Mouse (Mus musculus): ENCODE measurements around the gene Kng1. TPM values are rescaled to one million over a fixed set of nuclear protein-coding genes. Genes with fewer than 3 reads are reported as not detected.
A peak's percentile ranks its signal among the peaks of the same experiment; 100 is the strongest.
"Not testable (repeated sequence)": the region's sequence is repeated elsewhere in the genome, so short reads cannot be mapped to it uniquely, and the experiment has no call there.

Gene Kng1
- not detected for total RNA-seq (2021)
- long read RNA-seq, experiment 1: 0 reads
- long read RNA-seq, experiment 2: 0 reads

DNA sequence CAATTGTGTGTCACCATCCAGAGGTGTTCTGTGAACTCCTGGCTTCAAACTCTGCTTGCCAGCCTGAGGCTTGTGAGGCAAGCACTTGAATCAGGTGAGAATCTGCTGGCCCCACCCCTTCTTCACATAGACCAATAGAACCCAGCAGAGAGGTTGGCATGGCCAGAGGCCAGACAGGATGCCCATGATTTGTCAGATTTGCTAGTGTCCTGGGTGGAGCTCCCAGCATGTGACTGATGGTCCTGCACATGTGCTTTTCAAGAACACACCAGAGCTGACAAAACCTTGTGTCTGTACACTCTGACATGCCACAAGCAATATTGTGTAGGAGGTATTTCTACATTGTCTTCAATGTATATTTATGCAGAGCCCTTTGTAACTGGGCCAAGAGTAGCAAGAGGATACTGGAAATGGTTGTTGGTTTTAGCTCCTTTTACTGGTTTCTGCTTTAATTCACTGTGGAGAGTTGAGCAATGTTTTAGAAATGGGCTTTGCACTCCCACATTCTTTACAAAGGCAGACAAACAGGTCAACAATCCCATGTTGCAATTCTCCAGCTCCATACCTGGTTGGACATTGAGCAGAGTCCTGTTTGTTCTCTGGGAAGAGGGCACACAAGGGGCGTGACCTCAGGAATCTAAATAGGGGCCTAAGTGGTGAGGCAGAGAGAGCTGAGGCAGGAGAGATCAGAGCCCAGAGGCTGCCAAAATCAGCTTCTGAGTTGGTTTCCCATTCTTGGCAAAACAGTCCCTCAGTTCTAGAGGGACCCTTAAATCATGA, at the start of gene Kng1:
Gene Kng1 (plus strand): TSS at position 198 of the 780 bp plus-strand sequence.
- DNase-seq (ENCODE audit: low spot score in 2 of 2): not testable (repeated sequence)

DNA sequence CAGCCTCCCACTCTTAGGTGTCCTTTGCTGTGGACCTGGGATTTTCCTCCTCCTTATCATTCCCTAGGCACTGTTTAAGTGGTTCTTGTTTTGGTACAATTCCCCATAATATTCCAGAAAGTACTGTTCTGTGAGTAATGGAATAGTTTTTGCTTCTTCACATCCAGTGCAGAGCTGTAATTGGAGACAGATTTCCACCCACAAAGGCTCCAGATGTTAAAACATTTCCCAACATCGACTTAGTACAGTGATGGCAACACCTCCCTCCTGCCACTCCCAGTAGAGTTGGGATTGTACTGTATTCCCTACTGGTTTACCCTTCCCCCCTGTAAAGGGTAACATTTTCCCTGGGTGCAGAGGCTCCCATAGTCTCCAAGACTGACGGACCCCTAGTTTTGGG, 43.9 kb upstream of the Kng1 start:
- DNase-seq (ENCODE audit: low spot score in 2 of 2): not testable (repeated sequence)

DNA sequence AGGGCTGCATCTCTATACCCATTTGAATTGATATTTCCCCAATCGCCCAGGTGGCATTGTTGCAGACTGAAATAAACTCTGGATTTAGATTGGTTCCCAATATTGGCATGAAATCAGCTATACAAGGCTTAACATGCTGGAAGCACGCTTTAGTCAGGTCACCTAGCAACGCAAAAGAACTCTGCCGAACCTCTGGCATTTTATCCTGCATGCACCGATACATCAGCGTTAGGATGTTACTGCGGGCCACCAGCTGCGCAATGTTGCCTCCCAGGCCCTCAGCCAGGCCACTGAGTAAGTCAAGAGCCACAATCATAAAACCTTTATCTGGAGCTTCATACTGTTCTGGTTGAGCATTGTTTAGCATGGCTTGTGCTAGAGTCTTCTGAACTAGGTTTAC, 43.0 kb upstream of the Kng1 start:
- DNase-seq (ENCODE audit: low spot score in 2 of 2): peak; percentile 8 to 16

DNA sequence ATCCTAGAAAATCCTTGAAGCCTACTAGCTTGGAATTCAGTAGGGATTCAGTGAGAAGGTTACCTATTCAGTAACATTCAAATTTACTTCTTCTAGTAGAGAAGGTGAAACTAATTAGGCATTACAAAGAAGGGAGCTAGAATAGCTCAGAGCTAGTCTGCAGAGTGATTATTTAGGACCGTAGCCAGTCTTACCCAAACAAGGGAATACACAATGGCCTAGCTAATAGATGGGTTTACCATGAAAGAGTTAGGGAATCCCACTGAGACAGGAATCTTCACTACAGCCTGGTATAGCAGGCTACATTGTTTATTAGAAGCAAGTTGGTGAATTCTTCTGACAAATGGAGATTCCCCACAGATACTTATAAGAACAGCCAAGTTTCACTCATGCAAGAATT, 37.1 kb upstream of the Kng1 start:
- not testable (repeated sequence) for DNase-seq (ENCODE audit: low spot score in 2 of 2)

DNA sequence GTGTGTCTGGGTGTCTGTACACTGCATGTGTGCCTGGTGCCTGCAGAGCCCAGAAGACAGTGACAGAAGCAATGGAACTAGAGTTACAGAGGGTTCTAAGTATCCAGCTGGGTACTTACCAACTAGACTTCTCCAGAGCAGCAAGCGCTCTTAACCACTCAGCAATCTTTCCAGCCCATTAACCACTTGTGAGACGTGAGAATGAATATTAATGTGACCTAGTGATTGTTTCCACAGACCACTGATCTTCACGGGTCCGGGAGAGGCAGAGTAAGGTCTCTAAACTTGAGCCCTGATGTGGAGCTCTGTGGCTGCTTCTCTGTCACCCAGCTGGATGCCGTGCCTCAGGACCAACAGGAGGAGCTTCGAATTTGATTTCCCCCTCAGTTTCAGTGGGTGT, 32.6 kb upstream of the Kng1 start:
- no peak for DNase-seq (ENCODE audit: low spot score in 2 of 2)

DNA sequence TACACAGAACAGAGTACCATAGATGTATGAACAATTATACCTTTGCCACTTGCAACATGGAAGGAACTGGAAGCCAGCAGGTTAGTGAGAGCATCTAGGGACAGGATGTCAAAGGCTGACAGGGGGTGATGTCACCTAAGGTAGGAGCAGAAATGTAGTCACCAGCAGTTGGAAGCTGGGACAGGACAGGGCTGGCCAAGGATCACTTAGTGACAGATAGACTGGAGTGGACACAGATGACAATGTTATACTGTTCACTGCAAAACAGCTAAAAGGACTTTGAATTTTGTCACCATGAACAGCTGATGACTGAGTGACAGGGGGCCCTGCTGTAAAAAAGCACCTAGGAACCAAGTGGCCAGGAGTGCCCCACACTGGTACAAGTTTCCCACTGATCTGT, 31.1 kb upstream of the Kng1 start:
- no peak for DNase-seq (ENCODE audit: low spot score in 2 of 2)

DNA sequence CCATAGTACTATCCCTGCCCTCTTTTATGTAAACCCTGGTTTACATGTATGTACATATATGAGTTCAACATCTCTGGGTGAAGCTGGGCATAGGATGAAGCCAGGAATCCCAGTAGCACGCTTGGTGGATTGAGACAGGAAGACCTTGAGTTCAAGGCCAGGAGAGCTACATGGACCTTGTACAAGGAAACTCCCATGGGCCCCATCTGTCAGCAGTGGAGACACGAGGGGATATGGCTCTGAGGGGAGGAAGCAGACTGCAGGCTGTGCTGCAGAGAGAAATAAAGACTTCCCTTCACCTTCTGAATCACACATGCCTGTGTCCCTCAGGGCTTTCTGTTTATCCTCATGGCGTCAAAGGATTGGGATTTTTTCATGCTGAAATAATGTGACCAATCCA, 30.3 kb upstream of the Kng1 start:
- not testable (repeated sequence) for DNase-seq (ENCODE audit: low spot score in 2 of 2)

DNA sequence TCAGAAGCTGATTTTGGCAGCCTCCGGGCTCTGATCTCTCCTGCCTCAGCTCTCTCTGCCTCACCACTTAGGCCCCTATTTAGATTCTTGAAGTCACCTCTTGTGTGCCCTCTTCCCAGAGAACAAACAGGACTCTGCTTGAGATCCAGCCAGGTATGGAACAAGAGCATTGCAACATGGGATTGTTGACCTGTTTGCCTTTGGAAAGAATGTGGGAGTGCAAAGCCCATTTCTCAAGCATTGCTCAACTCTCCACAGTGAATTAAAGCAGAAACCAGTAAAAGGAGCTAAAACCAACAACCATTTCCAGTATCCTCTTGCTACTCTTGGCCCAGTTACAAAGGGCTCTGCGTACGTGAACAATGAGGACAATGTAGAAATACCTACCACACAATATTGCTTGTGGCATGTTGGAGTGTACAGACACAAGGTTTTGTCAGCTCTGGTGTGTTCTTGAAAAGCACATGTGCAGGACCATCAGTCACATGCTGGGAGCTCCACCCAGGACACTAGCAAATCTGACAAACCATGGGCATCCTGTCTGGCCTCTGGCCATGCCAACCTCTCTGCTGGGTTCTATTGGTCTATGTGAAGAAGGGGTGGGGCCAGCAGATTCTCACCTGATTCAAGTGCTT, 28.6 kb upstream of the Kng1 start, which contains the start of gene Kng2:
Gene Kng2 (minus strand): TSS at position 517 of the 635 bp plus-strand sequence.
- DNase-seq (ENCODE audit: low spot score in 2 of 2): not testable (repeated sequence)

DNA sequence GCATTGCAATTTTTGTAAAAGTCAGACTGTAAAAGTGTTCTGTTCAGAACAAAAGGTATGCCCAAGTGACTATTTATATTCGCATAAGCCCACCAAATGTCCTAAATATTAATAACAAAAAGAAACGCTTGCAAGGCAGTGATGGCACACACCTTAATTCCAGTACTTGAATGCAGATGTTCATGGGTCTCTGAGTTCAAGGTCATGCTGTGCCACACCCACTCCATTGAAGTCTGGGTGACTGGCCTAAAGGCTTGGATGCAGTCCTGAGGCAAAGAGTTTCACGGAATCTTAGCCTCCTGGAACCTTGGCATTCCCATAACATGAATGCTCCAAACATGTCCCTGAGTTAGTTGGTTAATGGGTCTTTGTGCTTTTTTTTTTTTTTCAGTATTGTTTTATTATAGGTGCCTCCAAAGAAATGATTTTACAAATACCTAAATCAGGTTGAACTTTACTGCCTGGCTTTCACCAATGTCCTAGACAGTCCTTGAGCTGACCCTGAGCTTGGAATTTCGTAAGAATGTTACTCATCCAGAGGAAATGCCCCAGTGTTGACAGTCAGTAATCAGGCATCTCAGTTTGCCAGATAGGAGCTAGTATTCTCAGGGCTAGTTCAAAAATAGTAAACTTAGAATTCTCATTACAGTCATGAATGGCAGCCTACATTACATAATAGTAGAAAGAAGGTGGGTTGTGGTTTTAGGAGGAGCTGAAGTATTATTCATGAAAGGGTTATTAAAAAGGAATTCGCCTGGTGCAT, 26.8 kb upstream of the Kng1 start:
- DNase-seq (ENCODE audit: low spot score in 2 of 2): no peak

DNA sequence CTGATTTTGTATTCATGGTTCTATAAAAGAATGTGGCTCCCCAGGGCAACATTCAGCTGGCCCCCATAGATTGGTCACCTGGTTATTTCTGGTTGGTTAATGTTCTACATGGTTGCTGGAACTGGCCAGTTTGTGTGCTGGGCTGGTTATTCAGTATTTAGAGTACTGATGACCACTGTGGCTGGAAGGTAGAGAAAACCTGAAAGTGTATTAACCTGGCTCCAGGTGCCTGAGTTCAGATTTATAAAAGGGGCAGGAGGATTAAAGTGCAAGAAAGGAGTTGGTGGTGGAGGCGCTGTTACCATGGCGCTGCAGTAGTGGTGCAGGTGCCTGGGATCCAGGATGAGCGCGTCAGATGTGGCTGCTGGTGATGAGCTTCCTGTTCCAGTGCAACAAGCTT, 24.0 kb upstream of the Kng1 start:
- no peak for DNase-seq (ENCODE audit: low spot score in 2 of 2)

DNA sequence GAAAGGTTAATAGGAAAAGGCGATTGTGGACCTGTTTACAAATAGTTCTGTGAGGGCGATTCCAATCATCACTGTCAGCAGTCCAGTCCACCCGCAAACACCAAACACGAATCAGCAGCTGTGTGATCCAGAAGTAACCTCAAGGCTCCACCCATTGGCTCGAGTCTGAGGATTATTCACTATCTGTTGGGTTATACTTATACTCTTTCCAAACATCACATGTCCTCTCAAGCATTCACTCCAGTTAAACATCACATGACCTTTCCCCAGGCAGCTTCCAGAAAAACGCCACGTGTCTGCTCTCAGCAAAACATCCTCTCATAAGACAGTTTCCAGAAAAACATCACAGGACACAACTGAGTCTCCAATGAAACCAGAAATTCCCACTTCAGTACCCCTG, 19.9 kb upstream of the Kng1 start:
- no peak for DNase-seq (ENCODE audit: low spot score in 2 of 2)

DNA sequence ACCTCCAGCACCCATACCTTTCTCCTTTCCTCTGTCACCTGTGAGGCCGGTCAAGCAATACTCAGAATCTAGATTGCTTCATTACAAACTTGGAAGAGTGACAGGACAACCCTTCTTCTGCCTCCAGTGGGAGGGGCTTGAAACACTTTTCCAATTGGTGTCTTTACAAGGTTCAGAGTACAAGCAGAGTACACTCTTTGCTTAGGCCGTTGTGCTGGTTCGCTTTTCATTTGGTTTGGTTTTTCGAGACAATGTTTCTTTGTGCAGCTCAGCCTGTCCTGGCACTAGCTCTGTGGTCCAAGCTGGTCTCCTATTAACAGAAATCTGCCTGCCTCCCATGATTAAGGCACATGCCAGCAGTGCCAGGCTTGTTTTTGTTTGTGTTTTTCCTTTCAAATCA, 18.4 kb upstream of the Kng1 start:
- DNase-seq (ENCODE audit: low spot score in 2 of 2): peak in 1 of 2 experiments; percentile 12

DNA sequence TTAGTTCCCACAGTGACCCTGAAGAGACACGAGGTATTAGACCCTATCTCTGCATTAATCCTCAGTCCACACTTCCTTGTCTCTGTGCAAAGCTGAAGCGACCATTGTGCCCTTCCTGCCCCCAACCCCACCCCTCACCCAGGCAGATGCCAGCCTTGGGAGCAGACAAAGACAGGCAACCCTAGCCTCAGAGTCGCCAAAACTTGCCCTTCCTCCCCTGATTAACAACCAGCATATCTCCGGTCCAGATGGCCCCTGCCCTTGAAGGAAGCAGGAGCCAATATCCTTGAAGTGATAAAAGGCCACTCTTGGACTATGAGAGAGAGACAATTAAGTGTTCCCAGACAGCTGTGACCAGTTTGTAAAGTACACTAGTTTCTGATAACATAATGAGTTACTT, 16.8 kb upstream of the Kng1 start:
- no peak for DNase-seq (ENCODE audit: low spot score in 2 of 2)

DNA sequence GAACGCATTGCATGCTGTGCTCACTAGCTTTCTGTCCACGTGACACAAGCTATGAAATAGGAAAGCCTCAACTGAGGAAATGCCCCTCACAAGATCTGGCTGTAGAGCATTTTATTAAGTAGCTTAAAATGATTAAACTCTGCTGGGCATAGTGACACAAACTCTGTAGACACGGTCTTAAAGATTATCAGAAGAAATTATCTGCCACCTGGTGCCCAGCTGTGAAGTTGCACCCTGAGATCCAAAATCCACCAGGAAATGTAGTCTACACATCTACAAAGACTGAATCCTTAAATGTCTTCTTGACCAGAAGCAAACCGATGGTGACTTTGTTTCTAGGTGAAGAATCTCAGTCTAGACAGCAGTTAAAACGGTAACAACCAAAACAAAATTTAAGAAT, 11.3 kb upstream of the Kng1 start:
- peak; percentile 3 to 34 for DNase-seq (ENCODE audit: low spot score in 2 of 2)

DNA sequence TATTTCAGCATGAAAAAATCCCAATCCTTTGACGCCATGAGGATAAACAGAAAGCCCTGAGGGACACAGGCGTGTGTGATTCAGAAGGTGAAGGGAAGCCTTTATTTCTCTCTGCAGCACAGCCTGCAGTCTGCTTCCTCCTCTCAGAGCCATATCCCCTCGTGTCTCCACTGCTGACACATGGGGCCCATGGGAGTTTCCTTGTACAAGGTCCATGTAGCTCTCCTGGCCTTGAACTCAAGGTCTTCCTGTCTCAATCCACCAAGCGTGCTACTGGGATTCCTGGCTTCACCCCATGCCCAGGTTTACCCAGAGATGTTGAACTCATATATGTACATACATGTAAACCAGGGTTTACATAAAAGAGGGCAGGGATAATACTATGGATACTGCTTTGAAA, 2.0 kb downstream of the Kng1 start:
- DNase-seq (ENCODE audit: low spot score in 2 of 2): not testable (repeated sequence)

DNA sequence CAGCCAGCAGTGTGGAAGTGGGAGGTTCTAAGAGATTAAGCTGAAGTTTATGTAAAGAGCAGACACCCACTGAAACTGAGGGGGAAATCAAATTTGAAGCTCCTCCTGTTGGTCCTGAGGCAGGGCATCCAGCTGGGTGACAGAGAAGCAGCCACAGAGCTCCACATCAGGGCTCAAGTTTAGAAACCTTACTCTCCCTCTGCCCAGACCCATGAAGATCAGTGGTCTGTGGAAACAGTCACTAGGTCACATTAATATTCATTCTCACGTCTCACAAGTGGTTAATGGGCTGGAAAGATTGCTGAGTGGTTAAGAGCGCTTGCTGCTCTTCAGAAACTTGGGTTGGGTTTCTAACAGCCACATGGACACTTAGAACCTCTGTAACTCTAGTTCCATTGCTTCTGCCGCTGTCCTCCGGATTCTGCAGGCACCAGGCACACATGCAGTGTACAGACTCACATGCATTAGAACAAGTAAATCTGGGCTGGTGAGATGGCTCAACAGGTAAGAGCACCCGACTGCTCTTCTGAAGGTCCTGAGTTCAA, 3.2 kb downstream of the Kng1 start:
- not testable (repeated sequence) for DNase-seq (ENCODE audit: low spot score in 2 of 2)

DNA sequence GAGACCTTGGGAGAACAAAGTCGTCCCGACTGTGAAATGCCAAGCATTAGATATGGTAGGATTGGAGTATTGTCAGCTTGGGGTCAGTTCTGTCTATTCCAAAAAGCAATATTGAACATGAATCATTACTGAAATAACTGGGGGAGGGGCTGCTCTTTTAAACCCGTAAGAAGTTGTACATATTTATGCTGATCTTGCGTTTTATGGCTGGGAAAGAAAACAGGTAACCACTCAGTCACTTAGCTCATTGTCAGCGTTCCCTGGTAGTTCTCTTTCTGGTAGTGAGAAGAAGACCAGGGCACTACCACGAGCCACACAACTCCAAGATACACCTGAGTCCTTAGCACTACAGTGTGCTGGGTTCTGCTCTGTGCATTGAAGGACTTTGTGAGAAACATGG, 19.9 kb downstream of the Kng1 start:
- DNase-seq (ENCODE audit: low spot score in 2 of 2): not testable (repeated sequence)

DNA sequence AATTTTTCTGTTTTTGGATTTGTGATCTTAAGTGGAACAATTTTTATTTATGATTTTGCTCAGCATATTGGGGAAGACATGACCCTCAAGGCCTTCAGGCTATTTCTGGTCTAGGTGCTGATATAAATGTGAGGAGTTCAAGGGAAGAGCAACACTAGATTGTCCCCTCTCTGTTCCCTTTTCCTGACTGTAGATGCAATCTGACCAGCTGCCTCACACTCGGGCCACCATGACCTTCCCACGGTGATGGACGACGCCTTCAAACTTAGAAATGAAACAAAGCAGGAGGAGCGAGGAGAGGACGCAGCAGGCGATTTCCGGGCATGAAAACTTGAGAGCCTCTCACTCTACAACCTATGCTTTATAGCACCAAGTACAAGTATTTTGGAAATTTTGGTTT, 29.5 kb downstream of the Kng1 start:
- DNase-seq (ENCODE audit: low spot score in 2 of 2): not testable (repeated sequence)

DNA sequence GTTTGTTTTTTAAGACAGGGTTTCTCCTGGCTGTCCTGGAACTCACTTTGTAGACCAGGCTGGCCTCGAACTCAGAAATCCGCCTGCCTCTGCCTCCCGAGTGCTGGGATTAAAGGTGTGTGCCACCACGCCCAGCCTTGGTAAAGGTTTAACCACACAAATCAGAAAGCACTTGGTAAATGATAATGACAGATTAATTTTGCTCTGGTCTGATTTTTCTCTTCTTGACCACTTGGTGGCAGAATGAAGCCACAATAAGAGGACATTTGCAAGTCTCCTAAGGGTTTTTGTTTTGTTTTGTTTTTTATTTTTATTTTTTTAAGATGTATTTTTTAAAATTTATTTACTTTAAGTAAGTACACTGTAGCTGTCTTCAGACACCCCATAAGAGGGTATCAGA, 30.0 kb downstream of the Kng1 start:
- not testable (repeated sequence) for DNase-seq (ENCODE audit: low spot score in 2 of 2)

DNA sequence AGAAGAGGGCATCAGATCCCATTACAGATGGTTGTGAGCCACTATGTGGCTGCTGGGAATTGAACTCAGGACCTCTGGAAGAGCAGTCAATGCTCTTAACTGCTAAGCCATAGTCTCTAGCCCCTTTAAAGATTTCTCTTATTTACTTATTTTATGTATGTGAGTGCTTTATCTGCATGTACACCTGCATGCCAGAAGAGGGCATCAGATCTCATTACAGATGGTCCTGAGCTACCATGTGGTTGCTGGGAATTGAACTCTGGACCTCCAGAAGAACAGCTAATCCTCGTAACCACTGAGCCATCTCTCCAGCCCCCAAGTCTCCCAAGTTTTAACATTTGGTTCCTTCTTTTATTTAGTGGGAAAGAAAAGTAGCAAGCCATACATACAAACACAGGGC, 30.8 kb downstream of the Kng1 start:
- not testable (repeated sequence) for DNase-seq (ENCODE audit: low spot score in 2 of 2)

DNA sequence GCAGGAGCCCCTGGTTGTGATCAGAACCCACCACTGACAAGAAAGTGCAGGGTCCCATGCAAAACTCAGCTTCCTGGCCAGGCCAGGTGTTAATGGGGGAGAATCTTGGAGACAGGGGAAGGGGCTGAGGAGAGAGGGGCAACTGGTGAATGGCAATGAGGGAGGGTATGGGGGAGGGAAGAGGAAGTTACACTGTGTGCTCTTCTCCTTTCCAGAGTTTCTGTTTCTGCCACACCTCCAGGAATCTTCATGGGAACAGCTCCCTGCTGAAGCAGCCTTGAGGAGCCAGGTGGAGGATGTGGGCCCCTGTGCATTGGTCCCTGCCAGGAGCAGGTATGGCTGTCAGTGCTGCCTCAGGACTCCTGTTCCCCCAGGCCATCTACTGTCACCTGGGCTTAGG, 33.7 kb downstream of the Kng1 start:
- DNase-seq (ENCODE audit: low spot score in 2 of 2): not testable (repeated sequence)

All from layer of hippocampus, postnatal 14 days (tissue).